Mouse (Mus musculus) heart, embryonic 14.5 days (tissue): ENCODE data around the gene Trio. TPM values are rescaled to one million over a fixed set of nuclear protein-coding genes. Genes with fewer than 3 reads are reported as not detected.

Experiments used
- ATAC-seq: fragments of 200-750 bp; cut with Nextera tagmentation; 2 replicates; pipeline ENCODE4 v1.8.0; 2017; ENCODE audit warnings: low read depth, moderate TSS enrichment; ENCODE audit not compliant: insufficient number of reproducible peaks, insufficient read depth, low FRiP score
- H3K27ac ChIP-seq, 2 experiments: fragments of 200-500 bp in 1 of 2; fragments of 300-500 bp in 1 of 2; sonication (generic) in 1 of 2; replicated peaks in 1 of 2; 2 replicates each; pipeline ENCODE4 v1.5.1; 2012 to 2014; ENCODE audit warnings: low read depth in 2 of 2, low read length in 2 of 2, control low read depth in 1 of 2, mild to moderate bottlenecking in 1 of 2, mixed read lengths in 1 of 2; ENCODE audit not compliant: control insufficient read depth in 1 of 2, insufficient read depth in 1 of 2
- H3K27me3 ChIP-seq: fragments of 300-500 bp; sonication (generic); 2 replicates; pipeline ENCODE4 v1.6.1; 2014; ENCODE audit warnings: mild to moderate bottlenecking, low read length, control low read depth; ENCODE audit not compliant: control insufficient read depth, insufficient read depth
- H3K36me3 ChIP-seq: fragments of 300-500 bp; sonication (generic); 2 replicates; pipeline ENCODE4 v1.6.1; 2014; ENCODE audit warnings: mild to moderate bottlenecking, control low read depth, low read length, mixed read lengths; ENCODE audit not compliant: control insufficient read depth, insufficient read depth
- H3K4me1 ChIP-seq, 2 experiments: fragments of 200-500 bp in 1 of 2; fragments of 300-500 bp in 1 of 2; sonication (generic) in 1 of 2; 2 replicates each; pipeline ENCODE4 v1.6.1; 2012 to 2014; ENCODE audit warnings: low read length in 2 of 2, control low read depth in 1 of 2, mixed read lengths in 1 of 2; ENCODE audit not compliant: control insufficient read depth in 2 of 2, insufficient read depth in 2 of 2
- H3K4me2 ChIP-seq: fragments of 300-500 bp; sonication (generic); 2 replicates; pipeline ENCODE4 v1.6.1; 2014; ENCODE audit warnings: mild to moderate bottlenecking, low read length
- H3K4me3 ChIP-seq, 2 experiments: fragments of 200-500 bp in 1 of 2; fragments of 300-500 bp in 1 of 2; sonication (generic) in 1 of 2; 2 replicates each; pipeline ENCODE4 v1.5.1; 2012 to 2014; ENCODE audit warnings: low read length in 2 of 2, mild to moderate bottlenecking in 2 of 2, control low read depth in 1 of 2, low read depth in 1 of 2, moderate library complexity in 1 of 2; ENCODE audit not compliant: control insufficient read depth in 1 of 2, insufficient read depth in 1 of 2
- H3K9ac ChIP-seq: fragments of 300-500 bp; sonication (generic); 2 replicates; pipeline ENCODE4 v1.6.1; 2014; ENCODE audit warnings: mild to moderate bottlenecking, low read length
- H3K9me3 ChIP-seq: fragments of 300-500 bp; sonication (generic); 2 replicates; pipeline ENCODE4 v1.6.1; 2016; ENCODE audit warnings: low read length, control low read depth; ENCODE audit not compliant: control insufficient read depth
- WGBS: fragments of 180-500 bp; shearing (Covaris S2); extraction: QIAGEN DNeasy Blood & Tissue Kit; methylation state at CpG from one replicate; pipeline ENCODE4 v1.1.7; 2014; 5-methylcytosine and 5-hydroxymethylcytosine counted together
- polyA plus RNA-seq: library from polyadenylated mRNA; unstranded; fragments of >200 nt; fragmentation: Nextera tagmentation; extraction: Ambion mirVana; gene quantifications from 2 replicates; pipeline ENCODE4 v1.2.1, GENCODE M21; 2014

The Trio gene
- polyA plus RNA-seq, 1 experiment from 2014 or later: 23.8 TPM

DNA sequence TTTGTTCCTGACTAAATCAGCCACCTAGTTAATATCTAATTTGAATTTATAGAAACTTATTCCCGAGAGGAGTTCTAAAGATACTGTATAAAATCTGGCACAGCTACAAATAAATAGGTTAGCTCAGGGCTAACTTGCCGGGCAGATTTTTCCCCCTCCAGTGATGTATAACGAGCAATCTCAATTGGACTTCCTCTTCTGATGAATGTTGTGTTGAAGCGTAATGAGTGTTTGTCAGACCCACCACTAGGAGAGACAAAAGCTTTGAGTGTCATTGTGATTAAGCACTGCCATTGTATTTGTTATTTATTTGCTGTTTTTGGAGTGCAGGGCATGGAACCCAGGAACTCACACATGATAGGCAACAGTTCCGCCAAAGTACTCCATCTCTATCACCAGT is 39.9 kb upstream of the Trio start:
- no peak overlapping the region for H3K27ac ChIP-seq
- WGBS: 53% methylated on average over 5 of the region's 5 CpGs
- no peaks in the 10 kb centered on the region for H3K27me3 ChIP-seq
- H3K36me3 ChIP-seq: no peaks in the 10 kb centered on the region
- no peaks in the 10 kb centered on the region for H3K4me1 ChIP-seq
- H3K4me3 ChIP-seq: no peak overlapping the region
- H3K9ac ChIP-seq: no peak overlapping the region
- no peaks in the 10 kb centered on the region for H3K9me3 ChIP-seq
- ATAC-seq: no peak
- no peak overlapping the region for H3K4me2 ChIP-seq

DNA sequence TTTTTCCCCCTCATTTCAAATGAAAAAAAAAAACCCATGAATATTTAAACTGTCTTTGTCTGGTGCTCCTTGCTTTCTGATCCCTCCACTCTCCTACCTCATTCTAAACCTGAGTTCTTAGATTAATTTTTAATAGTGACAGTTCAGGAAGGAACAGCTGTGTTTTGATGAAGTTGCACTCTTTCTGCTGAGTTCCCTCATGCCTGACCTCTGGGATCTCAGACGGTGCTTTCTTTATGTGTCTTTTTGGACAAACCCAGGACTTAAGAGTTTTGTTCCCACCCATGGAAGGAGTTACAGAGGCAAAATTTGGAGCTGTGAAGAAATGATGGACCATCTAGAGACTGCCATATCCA is 39.1 kb upstream of the Trio start:
- H3K9me3 ChIP-seq: no peaks in the 10 kb centered on the region
- H3K36me3 ChIP-seq: no peaks in the 10 kb centered on the region
- H3K4me3 ChIP-seq: no peak overlapping the region
- no peak overlapping the region for H3K27ac ChIP-seq
- no peak for ATAC-seq
- H3K4me1 ChIP-seq: no peaks in the 10 kb centered on the region; a peak in 1 of 4 replicates
- H3K4me2 ChIP-seq: no peak overlapping the region
- 78% methylated on average over 1 of the region's 1 CpGs for WGBS
- no peaks in the 10 kb centered on the region for H3K27me3 ChIP-seq
- no peak overlapping the region for H3K9ac ChIP-seq

DNA sequence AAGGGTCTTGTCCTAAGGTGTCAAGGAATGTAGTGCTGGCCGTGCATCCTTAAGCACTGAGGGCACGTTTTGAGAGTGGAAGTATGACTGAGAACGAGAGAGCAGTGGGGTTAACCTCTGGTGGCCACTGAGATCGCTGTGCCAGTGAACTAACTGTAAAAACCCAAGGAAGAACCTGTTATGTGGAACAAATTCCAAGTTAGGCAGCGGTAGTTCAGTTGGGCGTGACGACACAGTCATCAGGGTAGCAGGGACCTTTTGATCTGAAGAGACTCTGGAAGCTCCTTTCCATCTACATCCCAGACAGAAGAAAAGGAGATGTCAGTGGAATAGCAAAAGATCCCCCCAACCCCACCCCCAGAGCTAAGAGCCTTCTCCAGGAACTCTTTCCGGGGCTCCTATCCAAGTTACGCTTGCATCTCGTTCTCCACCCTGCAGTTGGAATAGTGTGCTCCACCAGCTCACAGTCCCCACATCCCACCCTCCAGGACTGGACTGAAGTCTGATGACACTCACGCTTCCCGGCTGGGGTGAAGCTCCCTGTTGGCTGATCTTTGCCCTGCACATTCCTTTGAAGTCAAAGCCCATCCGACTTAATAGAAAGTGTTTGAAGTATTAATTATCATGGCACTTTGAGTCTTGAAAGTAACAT is 38.6 kb upstream of the Trio start:
- H3K27me3 ChIP-seq: no peaks in the 10 kb centered on the region
- WGBS: 75% methylated on average over 13 of the region's 13 CpGs
- no peak overlapping the region for H3K27ac ChIP-seq

DNA sequence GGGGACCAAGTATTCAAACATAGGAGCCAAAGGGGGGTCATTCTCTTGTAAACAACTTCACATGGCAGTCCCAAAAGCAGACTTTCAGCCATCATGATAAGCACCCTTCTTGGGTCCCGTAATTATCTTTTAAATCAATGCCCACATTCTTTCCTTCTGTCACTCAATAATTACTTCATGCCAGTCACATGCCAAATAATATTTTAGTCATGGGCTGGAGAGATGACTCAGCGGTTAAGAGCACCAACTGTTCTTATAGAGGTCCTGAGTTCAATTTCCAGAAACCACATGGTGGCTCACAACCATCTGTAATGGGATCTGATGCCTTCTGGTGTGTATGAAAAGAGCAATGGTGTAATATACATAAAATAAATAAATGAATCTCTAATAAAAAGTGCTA is 37.8 kb upstream of the Trio start:
- Histone ChIP-seq H3K36me3 (no peaks in the 10 kb centered on the region), H3K27me3 (no peaks in the 10 kb centered on the region), H3K4me3 (no peak overlapping the region), H3K4me2 (no peak overlapping the region), H3K27ac (no peak overlapping the region), H3K9ac (no peak overlapping the region), H3K9me3 (no peaks in the 10 kb centered on the region), H3K4me1 (no peaks in the 10 kb centered on the region; a peak in 1 of 4 replicates)
- 87% methylated on average over 2 of the region's 2 CpGs for WGBS
- no peak for ATAC-seq

More for the DNA sequence above, 38.6 kb upstream of the Trio start:
- no peak overlapping the region for H3K4me3 ChIP-seq
- H3K4me2 ChIP-seq: no peak overlapping the region
- no peak overlapping the region for H3K9ac ChIP-seq
- H3K36me3 ChIP-seq: no peaks in the 10 kb centered on the region
- ATAC-seq: no peak
- H3K4me1 ChIP-seq: no peaks in the 10 kb centered on the region; a peak in 1 of 4 replicates
- no peaks in the 10 kb centered on the region for H3K9me3 ChIP-seq

DNA sequence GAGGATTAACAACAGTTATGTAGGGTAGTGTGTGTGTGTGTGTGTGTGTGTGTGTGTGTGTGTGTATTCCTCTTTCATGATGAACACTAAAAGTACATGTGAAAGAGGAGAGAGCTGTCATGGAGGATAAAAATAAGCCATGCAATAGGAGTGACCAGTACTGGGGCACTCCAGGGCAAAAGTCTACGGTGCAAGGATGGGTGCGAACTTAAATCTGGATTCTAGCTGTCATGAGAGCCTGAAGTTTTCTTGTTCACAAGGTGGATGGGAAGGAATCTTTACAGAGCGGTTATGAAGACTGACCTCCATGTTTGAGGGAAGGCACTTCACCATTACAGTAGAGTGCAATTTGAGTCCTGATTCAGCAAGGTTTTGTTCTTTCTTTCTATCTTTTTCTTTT is 36.4 kb upstream of the Trio start:
- no peak overlapping the region for H3K4me3 ChIP-seq
- H3K27me3 ChIP-seq: no peaks in the 10 kb centered on the region
- no peaks in the 10 kb centered on the region for H3K9me3 ChIP-seq
- WGBS: 88% methylated on average over 3 of the region's 3 CpGs
- no peaks in the 10 kb centered on the region; a peak in 1 of 4 replicates for H3K4me1 ChIP-seq
- no peak for ATAC-seq
- H3K27ac ChIP-seq: no peak overlapping the region
- H3K4me2 ChIP-seq: no peak overlapping the region
- no peaks in the 10 kb centered on the region for H3K36me3 ChIP-seq
- no peak overlapping the region for H3K9ac ChIP-seq

DNA sequence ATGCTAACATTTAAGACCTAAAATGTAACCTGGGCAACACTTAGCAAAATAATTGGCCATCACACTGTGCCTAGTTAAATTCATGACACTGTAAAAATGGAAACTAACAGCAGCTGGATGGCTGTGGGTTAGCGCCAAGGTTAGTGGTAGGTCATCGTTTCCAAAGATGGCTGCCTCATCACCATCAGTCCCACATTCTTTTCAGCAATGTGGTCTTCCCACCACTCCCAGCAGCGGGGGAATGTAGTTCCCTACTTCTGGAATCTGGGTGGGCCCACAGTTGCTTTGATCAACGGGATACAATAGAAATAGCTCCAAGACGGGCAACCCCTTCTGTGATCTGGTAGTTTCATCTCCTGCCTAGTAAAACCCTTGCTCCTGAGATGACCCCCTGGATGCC is 35.3 kb upstream of the Trio start:
- 72% methylated on average over 5 of the region's 5 CpGs for WGBS
- no peaks in the 10 kb centered on the region for H3K36me3 ChIP-seq
- no peaks in the 10 kb centered on the region; a peak in 1 of 4 replicates for H3K4me1 ChIP-seq
- no peak overlapping the region for H3K4me3 ChIP-seq
- no peak overlapping the region for H3K9ac ChIP-seq
- H3K27me3 ChIP-seq: no peaks in the 10 kb centered on the region
- H3K9me3 ChIP-seq: no peaks in the 10 kb centered on the region
- H3K27ac ChIP-seq: no peak overlapping the region
- H3K4me2 ChIP-seq: no peak overlapping the region
- no peak for ATAC-seq

DNA sequence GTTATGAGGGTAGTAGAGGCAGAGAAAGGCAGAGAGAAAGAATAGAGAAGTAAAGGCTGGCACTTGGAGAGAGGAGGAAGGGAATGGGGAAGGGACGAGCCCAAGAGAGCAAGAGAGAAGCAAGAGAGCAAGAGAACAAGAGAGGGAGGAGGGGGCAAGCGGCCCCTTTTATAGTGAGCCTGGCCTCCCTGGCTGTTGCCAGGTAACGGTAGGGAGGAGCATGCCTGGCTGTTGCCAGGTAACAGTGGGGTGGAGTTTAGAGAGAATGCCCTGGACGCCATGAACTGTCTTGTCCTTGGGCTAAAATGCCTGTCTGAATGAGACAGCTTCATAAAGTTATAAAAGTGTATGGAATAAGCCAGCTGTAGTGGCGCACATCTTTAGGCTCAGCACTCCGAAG is 34.8 kb upstream of the Trio start:
- Histone ChIP-seq H3K4me2 (no peak overlapping the region), H3K9me3 (no peaks in the 10 kb centered on the region), H3K27me3 (no peaks in the 10 kb centered on the region), H3K4me3 (no peak overlapping the region), H3K4me1 (no peaks in the 10 kb centered on the region; a peak in 1 of 4 replicates), H3K36me3 (no peaks in the 10 kb centered on the region), H3K27ac (no peak overlapping the region), H3K9ac (no peak overlapping the region)
- WGBS: 79% methylated on average over 6 of the region's 6 CpGs
- ATAC-seq: no peak

DNA sequence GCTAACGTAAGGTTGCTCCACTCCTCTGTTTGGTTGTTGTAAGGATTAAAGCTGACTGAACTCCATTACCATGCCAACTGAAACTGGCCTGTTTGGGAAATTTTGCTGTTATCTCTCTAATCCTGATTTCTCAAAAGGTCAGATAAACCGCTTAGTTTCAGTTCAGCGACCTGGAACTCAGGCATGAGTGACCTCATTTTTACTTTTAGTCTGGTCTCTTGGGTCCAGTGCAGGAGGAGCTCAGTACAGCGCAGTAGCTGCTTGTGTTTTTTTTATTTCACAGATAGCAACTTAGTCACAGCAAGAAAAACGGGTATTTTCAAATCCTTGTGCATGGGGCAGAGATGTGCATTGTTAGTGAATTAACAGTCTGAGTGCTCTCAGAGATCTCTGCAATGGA is 31.9 kb upstream of the Trio start:
- Histone ChIP-seq H3K4me1 (no peaks in the 10 kb centered on the region; a peak in 1 of 4 replicates), H3K27ac (no peak overlapping the region), H3K4me2 (no peak overlapping the region), H3K9me3 (no peaks in the 10 kb centered on the region), H3K9ac (no peak overlapping the region), H3K36me3 (no peaks in the 10 kb centered on the region), H3K27me3 (no peaks in the 10 kb centered on the region), H3K4me3 (no peak overlapping the region)
- 32% methylated on average over 5 of the region's 5 CpGs for WGBS
- ATAC-seq: no peak
